Mouse (Mus musculus): ENCODE measurements around the gene Fkbp15. TPM values are rescaled to one million over a fixed set of nuclear protein-coding genes. Genes with fewer than 3 reads are reported as not detected.

The Fkbp15 gene
- polyA plus RNA-seq, 1 experiment from 2014 or later, result 14.1 TPM

DNA sequence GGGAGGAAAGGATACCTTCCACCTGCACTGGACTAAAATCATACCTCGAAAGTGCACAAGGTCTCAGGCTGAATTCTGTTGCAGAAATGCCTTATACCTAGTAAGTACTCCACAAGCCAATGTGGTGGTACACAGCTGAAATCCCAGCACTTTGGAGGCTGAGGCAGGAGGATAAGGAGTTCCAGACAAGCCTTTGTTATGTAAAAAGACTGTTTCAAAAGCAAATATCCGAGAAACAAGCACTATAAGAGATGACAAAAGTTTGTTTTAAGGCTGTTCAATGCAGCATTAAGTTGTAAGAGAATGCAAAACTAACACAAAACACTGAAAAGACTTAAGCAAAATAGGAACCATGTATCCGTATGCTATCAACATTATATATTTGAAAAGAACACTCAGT is 45.8 kb downstream of the Fkbp15 start:
- H3K36me3 ChIP-seq (replicated peaks), result peaks cover 72% of the 10 kb centered on the region
- H3K4me2 ChIP-seq, result no peak overlapping the region
- no peaks in the 10 kb centered on the region for H3K4me1 ChIP-seq (replicated peaks)
- ATAC-seq (ENCODE audit: insufficient read depth), result no peak
- H3K9me3 ChIP-seq (replicated peaks), result no peaks in the 10 kb centered on the region
- 77% methylated on average over 3 of the region's 3 CpGs for WGBS (ENCODE audit: insufficient replicate concordance)
- no peak overlapping the region for H3K4me3 ChIP-seq (replicated peaks)
- no peak overlapping the region for H3K27ac ChIP-seq (replicated peaks)
- H3K27me3 ChIP-seq, result no peaks in the 10 kb centered on the region
- H3K9ac ChIP-seq, result no peak overlapping the region

- Histone ChIP-seq H3K36me3 (replicated peaks) (peaks cover 65% of the 10 kb centered on the region), H3K27ac (replicated peaks) (no peak overlapping the region), H3K4me1 (replicated peaks) (no peaks in the 10 kb centered on the region), H3K4me3 (replicated peaks) (no peak overlapping the region), H3K4me2 (no peak overlapping the region), H3K9me3 (replicated peaks) (no peaks in the 10 kb centered on the region), H3K9ac (no peak overlapping the region), H3K27me3 (no peaks in the 10 kb centered on the region)
- ATAC-seq (ENCODE audit: insufficient read depth), result 0 out of 2 replicates have a peak, but pooled peaks have one; percentile 18
- WGBS (ENCODE audit: insufficient replicate concordance), result 67% methylated on average over 9 of the region's 9 CpGs
These were observed 46.6 kb downstream of the Fkbp15 start for GRCm38 (mm10) chr4:62313641-62314211.

- Histone ChIP-seq H3K9ac (no peak overlapping the region), H3K36me3 (replicated peaks) (peaks cover 63% of the 10 kb centered on the region), H3K4me3 (replicated peaks) (no peak overlapping the region)
These were observed 47.5 kb downstream of the Fkbp15 start for GRCm38 (mm10) chr4:62312821-62313220.

GRCm38 (mm10) chr4:62308406-62308805 is 51.9 kb downstream of the Fkbp15 start:
- Histone ChIP-seq H3K36me3 (replicated peaks) (peaks cover 75% of the 10 kb centered on the region), H3K9ac (no peak overlapping the region), H3K27me3 (no peaks in the 10 kb centered on the region), H3K4me1 (replicated peaks) (no peaks in the 10 kb centered on the region), H3K9me3 (replicated peaks) (no peaks in the 10 kb centered on the region), H3K4me2 (no peak overlapping the region), H3K27ac (replicated peaks) (no peak overlapping the region), H3K4me3 (replicated peaks) (no peak overlapping the region)
- ATAC-seq (ENCODE audit: insufficient read depth), result no peak

More at GRCm38 (mm10) chr4:62312821-62313220, 47.5 kb downstream of the Fkbp15 start:
- ATAC-seq (ENCODE audit: insufficient read depth), result no peak
- Histone ChIP-seq H3K27me3 (no peaks in the 10 kb centered on the region), H3K9me3 (replicated peaks) (no peaks in the 10 kb centered on the region), H3K27ac (replicated peaks) (no peak overlapping the region), H3K4me1 (replicated peaks) (no peaks in the 10 kb centered on the region), H3K4me2 (no peak overlapping the region)
- 85% methylated on average over 2 of the region's 2 CpGs for WGBS (ENCODE audit: insufficient replicate concordance)

- no peak overlapping the region for H3K4me2 ChIP-seq
- H3K36me3 ChIP-seq (replicated peaks), result peaks cover 76% of the 10 kb centered on the region
- no peak for ATAC-seq (ENCODE audit: insufficient read depth)
- 84% methylated on average over 4 of the region's 4 CpGs for WGBS (ENCODE audit: insufficient replicate concordance)
- H3K27me3 ChIP-seq, result no peaks in the 10 kb centered on the region
- no peaks in the 10 kb centered on the region for H3K4me1 ChIP-seq (replicated peaks)
- H3K9ac ChIP-seq, result no peak overlapping the region
- H3K4me3 ChIP-seq (replicated peaks), result no peak overlapping the region
- H3K27ac ChIP-seq (replicated peaks), result no peak overlapping the region
- H3K9me3 ChIP-seq (replicated peaks), result no peaks in the 10 kb centered on the region
These were observed 53.5 kb downstream of the Fkbp15 start for GRCm38 (mm10) chr4:62306840-62307239.

DNA sequence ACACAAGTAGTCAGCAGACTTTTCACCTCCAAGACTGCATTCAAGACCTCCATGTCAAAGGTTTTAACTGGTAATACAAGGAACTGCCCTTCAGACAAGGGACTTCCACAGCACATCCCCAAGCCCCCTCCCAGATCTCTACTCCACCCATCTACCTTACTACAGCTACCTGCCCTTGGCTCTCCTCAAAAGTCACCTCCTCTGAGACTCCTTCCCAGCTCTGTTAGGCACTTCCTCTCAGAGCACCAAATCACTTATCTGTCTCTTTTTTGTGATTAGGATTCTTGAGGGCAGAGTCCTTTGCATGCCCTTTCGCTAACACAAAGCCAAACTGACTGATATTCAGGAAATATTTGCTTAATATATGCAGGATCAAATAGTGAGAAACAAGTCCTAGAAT is 54.0 kb downstream of the Fkbp15 start:
- no peak for ATAC-seq (ENCODE audit: insufficient read depth)
- no peak overlapping the region for H3K4me3 ChIP-seq (replicated peaks)
- no peak overlapping the region for H3K9ac ChIP-seq
- 85% methylated on average over 1 of the region's 1 CpGs for WGBS (ENCODE audit: insufficient replicate concordance)
- peaks cover 76% of the 10 kb centered on the region for H3K36me3 ChIP-seq (replicated peaks)
- no peak overlapping the region for H3K4me2 ChIP-seq
- no peak overlapping the region for H3K27ac ChIP-seq (replicated peaks)
- no peaks in the 10 kb centered on the region for H3K4me1 ChIP-seq (replicated peaks)
- H3K27me3 ChIP-seq, result no peaks in the 10 kb centered on the region
- H3K9me3 ChIP-seq (replicated peaks), result no peaks in the 10 kb centered on the region

GRCm38 (mm10) chr4:62303288-62303687 is 57.1 kb downstream of the Fkbp15 start:
- Histone ChIP-seq H3K4me1 (replicated peaks) (no peaks in the 10 kb centered on the region), H3K4me3 (replicated peaks) (no peak overlapping the region), H3K27me3 (no peaks in the 10 kb centered on the region), H3K9ac (no peak overlapping the region), H3K4me2 (no peak overlapping the region), H3K27ac (replicated peaks) (no peak overlapping the region), H3K9me3 (replicated peaks) (no peaks in the 10 kb centered on the region), H3K36me3 (replicated peaks) (peaks cover 97% of the 10 kb centered on the region)
- 76% methylated on average over 1 of the region's 1 CpGs for WGBS (ENCODE audit: insufficient replicate concordance)
- ATAC-seq (ENCODE audit: insufficient read depth), result no peak

- Histone ChIP-seq H3K4me2 (no peak overlapping the region), H3K9ac (no peak overlapping the region), H3K9me3 (replicated peaks) (no peaks in the 10 kb centered on the region), H3K4me1 (replicated peaks) (no peaks in the 10 kb centered on the region), H3K36me3 (replicated peaks) (peaks cover 95% of the 10 kb centered on the region), H3K4me3 (replicated peaks) (no peak overlapping the region), H3K27me3 (no peaks in the 10 kb centered on the region), H3K27ac (replicated peaks) (no peak overlapping the region)
- ATAC-seq (ENCODE audit: insufficient read depth), result no peak
- 60% methylated on average over 2 of the region's 2 CpGs for WGBS (ENCODE audit: insufficient replicate concordance)
These were observed 57.6 kb downstream of the Fkbp15 start for GRCm38 (mm10) chr4:62302795-62303194.

- Histone ChIP-seq H3K27ac (replicated peaks) (no peak overlapping the region), H3K4me2 (no peak overlapping the region), H3K4me3 (replicated peaks) (no peak overlapping the region), H3K9me3 (replicated peaks) (no peaks in the 10 kb centered on the region), H3K9ac (no peak overlapping the region), H3K36me3 (replicated peaks) (peaks cover 85% of the 10 kb centered on the region), H3K4me1 (replicated peaks) (no peaks in the 10 kb centered on the region), H3K27me3 (no peaks in the 10 kb centered on the region)
- WGBS (ENCODE audit: insufficient replicate concordance), result 81% methylated on average over 2 of the region's 2 CpGs
- no peak for ATAC-seq (ENCODE audit: insufficient read depth)
These were observed 60.3 kb downstream of the Fkbp15 start for GRCm38 (mm10) chr4:62300001-62300400.

- Histone ChIP-seq H3K27me3 (no peaks in the 10 kb centered on the region), H3K4me1 (replicated peaks) (no peaks in the 10 kb centered on the region), H3K27ac (replicated peaks) (no peak overlapping the region), H3K36me3 (replicated peaks) (peaks cover 60% of the 10 kb centered on the region), H3K4me3 (replicated peaks) (no peak overlapping the region), H3K4me2 (no peak overlapping the region), H3K9me3 (replicated peaks) (no peaks in the 10 kb centered on the region), H3K9ac (no peak overlapping the region)
- WGBS (ENCODE audit: insufficient replicate concordance), result 53% methylated on average over 3 of the region's 3 CpGs
- ATAC-seq (ENCODE audit: insufficient read depth), result no peak
These were observed 62.8 kb downstream of the Fkbp15 start for GRCm38 (mm10) chr4:62297280-62298130.

DNA sequence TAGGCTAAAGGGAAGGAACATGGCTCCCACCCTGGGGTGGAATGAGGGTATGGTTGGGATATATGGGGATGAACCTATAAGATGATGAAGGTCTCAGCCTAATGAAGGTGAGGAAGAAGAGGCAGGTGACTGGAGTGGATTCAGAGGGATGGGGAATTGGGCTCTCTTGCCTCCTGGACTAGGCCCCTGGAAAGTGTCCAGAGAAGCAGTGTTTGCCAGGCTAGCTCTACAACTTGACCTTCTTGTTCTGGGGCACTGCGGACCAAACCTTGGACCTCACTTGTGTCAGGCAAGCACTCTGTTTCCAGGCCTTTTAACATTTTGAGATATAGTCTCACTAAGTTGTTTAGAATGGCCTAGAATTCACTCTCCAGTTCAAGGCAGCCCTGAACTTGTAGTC is 65.6 kb downstream of the Fkbp15 start:
- no peaks in the 10 kb centered on the region for H3K27me3 ChIP-seq
- 0 out of 2 replicates have a peak, but pooled peaks cover 3% of the 10 kb centered on the region for H3K4me1 ChIP-seq (replicated peaks)
- H3K4me2 ChIP-seq, result no peak overlapping the region
- no peaks in the 10 kb centered on the region for H3K9me3 ChIP-seq (replicated peaks)
- H3K4me3 ChIP-seq (replicated peaks), result no peak overlapping the region
- ATAC-seq (ENCODE audit: insufficient read depth), result no peak
- H3K9ac ChIP-seq, result no peak overlapping the region
- WGBS (ENCODE audit: insufficient replicate concordance), result 72% methylated on average over 1 of the region's 1 CpGs
- H3K36me3 ChIP-seq (replicated peaks), result peaks cover 34% of the 10 kb centered on the region
- no peak overlapping the region for H3K27ac ChIP-seq (replicated peaks)
